Mouse (Mus musculus): ENCODE measurements at regions not wholly inside any gene's neighbourhood (a gene's known extent, or its start where the extent isn't known, plus 50 kb on each side); places are given as distances from the start of the nearest gene placed in this dataset.

- Histone ChIP-seq H3K4me1 (ENCODE audit: control insufficient read depth, insufficient read depth, low read length) (no peaks in the 10 kb centered on the region), H3K9ac (ENCODE audit: low read length) (no peak overlapping the region), H3K9me3 (ENCODE audit: control insufficient read depth, low read length) (no peaks in the 10 kb centered on the region), H3K4me3 (ENCODE audit: low read depth, low read length) (no peak overlapping the region), H3K4me2 (ENCODE audit: low read depth) (no peak overlapping the region), H3K27ac (ENCODE audit: low read depth, low read length) (no peak overlapping the region), H3K36me3 (ENCODE audit: control insufficient read depth, insufficient read depth, low read length) (no peaks in the 10 kb centered on the region), H3K27me3 (ENCODE audit: control insufficient read depth, insufficient read depth, low read length) (no peaks in the 10 kb centered on the region)
- 92% methylated on average over 7 of the region's 7 CpGs for WGBS
- ATAC-seq (ENCODE audit: insufficient read depth, low FRiP score, low TSS enrichment) = no peak
- DNase-seq (ENCODE audit: low spot score) = no peak
Observed at GRCm38 (mm10) chr2:46218336-46218957, 1101.3 kb upstream of the Zeb2 start.

DNA sequence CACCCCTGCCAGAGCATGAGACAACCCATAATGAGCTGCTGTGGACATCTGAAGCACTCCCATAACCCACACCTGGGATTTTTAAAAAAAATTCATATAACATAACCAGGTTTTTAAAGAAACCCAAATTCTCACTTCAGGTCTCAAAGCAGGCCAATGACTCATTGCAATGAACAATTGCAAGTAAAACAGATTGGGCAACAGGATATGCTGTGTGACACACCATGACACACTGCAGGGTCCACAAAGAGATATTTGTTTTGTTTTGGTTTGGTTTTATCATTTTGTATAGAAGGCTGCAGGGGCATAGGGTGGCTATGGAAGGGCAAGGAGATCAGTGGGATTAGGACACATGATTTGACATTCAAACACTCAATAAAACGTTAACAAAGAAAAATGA, 1082.1 kb upstream of the Zeb2 start:
- no peak overlapping the region for H3K9ac ChIP-seq (ENCODE audit: low read length)
- H3K9me3 ChIP-seq (ENCODE audit: control insufficient read depth, low read length) = no peaks in the 10 kb centered on the region
- H3K36me3 ChIP-seq (ENCODE audit: control insufficient read depth, insufficient read depth, low read length) = no peaks in the 10 kb centered on the region
- H3K4me1 ChIP-seq (ENCODE audit: control insufficient read depth, insufficient read depth, low read length) = no peaks in the 10 kb centered on the region
- no peak overlapping the region for H3K4me2 ChIP-seq (ENCODE audit: low read depth)
- no peak overlapping the region for H3K27ac ChIP-seq (ENCODE audit: low read depth, low read length)
- no peaks in the 10 kb centered on the region for H3K27me3 ChIP-seq (ENCODE audit: control insufficient read depth, insufficient read depth, low read length)
- ATAC-seq (ENCODE audit: insufficient read depth, low FRiP score, low TSS enrichment) (no peak), DNase-seq (ENCODE audit: low spot score) (no peak)
- WGBS = 72% methylated on average over 1 of the region's 1 CpGs
- no peak overlapping the region for H3K4me3 ChIP-seq (ENCODE audit: low read depth, low read length)

- Histone ChIP-seq H3K9me3 (ENCODE audit: control insufficient read depth, low read length) (no peaks in the 10 kb centered on the region), H3K9ac (ENCODE audit: low read length) (no peak overlapping the region), H3K4me2 (ENCODE audit: low read depth) (no peak overlapping the region), H3K4me1 (ENCODE audit: control insufficient read depth, insufficient read depth, low read length) (no peaks in the 10 kb centered on the region), H3K4me3 (ENCODE audit: low read depth, low read length) (no peak overlapping the region), H3K36me3 (ENCODE audit: control insufficient read depth, insufficient read depth, low read length) (no peaks in the 10 kb centered on the region), H3K27ac (ENCODE audit: low read depth, low read length) (no peak overlapping the region), H3K27me3 (ENCODE audit: control insufficient read depth, insufficient read depth, low read length) (no peaks in the 10 kb centered on the region)
- no peak for ATAC-seq (ENCODE audit: insufficient read depth, low FRiP score, low TSS enrichment)
- DNase-seq (ENCODE audit: low spot score) = peak; percentile 16
Observed at GRCm38 (mm10) chr2:46187265-46187888, 1070.2 kb upstream of the Zeb2 start.

- Histone ChIP-seq H3K36me3 (ENCODE audit: control insufficient read depth, insufficient read depth, low read length) (no peaks in the 10 kb centered on the region), H3K4me2 (ENCODE audit: low read depth) (no peak overlapping the region), H3K4me1 (ENCODE audit: control insufficient read depth, insufficient read depth, low read length) (no peaks in the 10 kb centered on the region), H3K27me3 (ENCODE audit: control insufficient read depth, insufficient read depth, low read length) (no peaks in the 10 kb centered on the region), H3K27ac (ENCODE audit: low read depth, low read length) (no peak overlapping the region), H3K9ac (ENCODE audit: low read length) (no peak overlapping the region), H3K9me3 (ENCODE audit: control insufficient read depth, low read length) (no peaks in the 10 kb centered on the region), H3K4me3 (ENCODE audit: low read depth, low read length) (no peak overlapping the region)
- 73% methylated on average over 2 of the region's 2 CpGs for WGBS
- DNase-seq (ENCODE audit: low spot score) = no peak
- ATAC-seq (ENCODE audit: insufficient read depth, low FRiP score, low TSS enrichment) = no peak
Observed at GRCm38 (mm10) chr2:46183241-46183640, 1066.0 kb upstream of the Zeb2 start.

DNA sequence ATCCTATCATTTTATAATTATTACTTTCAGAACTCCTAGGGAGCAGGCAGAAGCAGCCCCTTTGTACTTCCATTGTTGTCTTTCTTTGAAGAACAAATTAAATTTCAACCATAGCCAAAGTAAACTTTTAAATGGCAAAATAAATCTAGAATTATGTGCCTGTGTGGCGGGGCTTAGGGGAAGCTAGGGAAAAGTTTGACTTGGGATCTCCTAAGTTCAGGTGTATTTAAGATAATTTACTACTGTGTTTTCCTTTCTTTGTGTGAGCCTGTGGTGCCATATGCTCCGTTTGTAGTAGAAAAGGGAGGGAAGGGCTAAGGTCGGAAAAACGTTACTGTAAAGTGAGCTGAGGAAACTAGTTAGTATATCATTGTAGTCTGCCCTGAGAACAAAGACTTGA, 1062.5 kb upstream of the Zeb2 start:
- 40% methylated on average over 4 of the region's 4 CpGs for WGBS
- Histone ChIP-seq H3K27me3 (ENCODE audit: control insufficient read depth, insufficient read depth, low read length) (no peaks in the 10 kb centered on the region), H3K27ac (ENCODE audit: low read depth, low read length) (no peak overlapping the region), H3K4me2 (ENCODE audit: low read depth) (no peak overlapping the region), H3K4me3 (ENCODE audit: low read depth, low read length) (no peak overlapping the region), H3K36me3 (ENCODE audit: control insufficient read depth, insufficient read depth, low read length) (no peaks in the 10 kb centered on the region), H3K4me1 (ENCODE audit: control insufficient read depth, insufficient read depth, low read length) (no peaks in the 10 kb centered on the region), H3K9ac (ENCODE audit: low read length) (no peak overlapping the region), H3K9me3 (ENCODE audit: control insufficient read depth, low read length) (no peaks in the 10 kb centered on the region)
- ATAC-seq (ENCODE audit: insufficient read depth, low FRiP score, low TSS enrichment) (no peak), DNase-seq (ENCODE audit: low spot score) (no peak)

DNA sequence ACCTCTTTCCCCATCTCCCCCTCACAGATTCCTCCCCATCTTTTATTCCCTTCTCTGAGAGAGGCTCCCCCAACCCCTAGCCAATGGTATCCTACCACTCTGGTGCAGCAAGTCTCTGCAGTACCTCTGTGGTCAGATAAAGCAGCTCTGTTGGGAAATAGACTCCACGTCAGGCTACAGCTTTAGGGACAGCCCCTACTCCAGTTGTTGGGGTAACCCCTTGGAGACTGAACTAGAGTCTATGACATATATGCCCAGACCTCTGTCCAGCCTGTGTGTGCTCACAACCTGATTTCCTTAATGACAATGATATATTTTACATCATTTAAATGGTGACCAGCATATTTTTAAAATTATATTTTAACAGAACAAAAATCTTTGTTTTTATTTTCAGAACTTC, 1051.3 kb upstream of the Zeb2 start:
- DNase-seq (ENCODE audit: low spot score) = no peak
- Histone ChIP-seq H3K4me1 (ENCODE audit: control insufficient read depth, insufficient read depth, low read length) (no peaks in the 10 kb centered on the region), H3K9me3 (ENCODE audit: control insufficient read depth, low read length) (no peaks in the 10 kb centered on the region), H3K4me3 (ENCODE audit: low read depth, low read length) (no peak overlapping the region), H3K4me2 (ENCODE audit: low read depth) (no peak overlapping the region), H3K27me3 (ENCODE audit: control insufficient read depth, insufficient read depth, low read length) (no peaks in the 10 kb centered on the region), H3K9ac (ENCODE audit: low read length) (no peak overlapping the region), H3K36me3 (ENCODE audit: control insufficient read depth, insufficient read depth, low read length) (no peaks in the 10 kb centered on the region), H3K27ac (ENCODE audit: low read depth, low read length) (no peak overlapping the region)
- 69% methylated on average over 1 of the region's 1 CpGs for WGBS
- no peak for ATAC-seq (ENCODE audit: insufficient read depth, low FRiP score, low TSS enrichment)

GRCm38 (mm10) chr2:46149848-46150247, 1032.7 kb upstream of the Zeb2 start:
- WGBS = 94% methylated on average over 3 of the region's 3 CpGs
- no peaks in the 10 kb centered on the region for H3K4me1 ChIP-seq (ENCODE audit: control insufficient read depth, insufficient read depth, low read length)
- H3K9me3 ChIP-seq (ENCODE audit: control insufficient read depth, low read length) = no peaks in the 10 kb centered on the region
- no peak overlapping the region for H3K4me3 ChIP-seq (ENCODE audit: low read depth, low read length)
- no peak overlapping the region for H3K4me2 ChIP-seq (ENCODE audit: low read depth)
- no peak overlapping the region for H3K9ac ChIP-seq (ENCODE audit: low read length)
- H3K27me3 ChIP-seq (ENCODE audit: control insufficient read depth, insufficient read depth, low read length) = no peaks in the 10 kb centered on the region
- DNase-seq (ENCODE audit: low spot score) (no peak), ATAC-seq (ENCODE audit: insufficient read depth, low FRiP score, low TSS enrichment) (no peak)
- H3K36me3 ChIP-seq (ENCODE audit: control insufficient read depth, insufficient read depth, low read length) = no peaks in the 10 kb centered on the region
- no peak overlapping the region for H3K27ac ChIP-seq (ENCODE audit: low read depth, low read length)

GRCm38 (mm10) chr2:46119871-46120270, 1002.7 kb upstream of the Zeb2 start:
- DNase-seq (ENCODE audit: low spot score) = no peak
- Histone ChIP-seq H3K9me3 (ENCODE audit: control insufficient read depth, low read length) (no peaks in the 10 kb centered on the region), H3K9ac (ENCODE audit: low read length) (no peak overlapping the region), H3K4me3 (ENCODE audit: low read depth, low read length) (no peak overlapping the region), H3K36me3 (ENCODE audit: control insufficient read depth, insufficient read depth, low read length) (no peaks in the 10 kb centered on the region), H3K27ac (ENCODE audit: low read depth, low read length) (no peak overlapping the region), H3K27me3 (ENCODE audit: control insufficient read depth, insufficient read depth, low read length) (no peaks in the 10 kb centered on the region), H3K4me2 (ENCODE audit: low read depth) (no peak overlapping the region), H3K4me1 (ENCODE audit: control insufficient read depth, insufficient read depth, low read length) (no peaks in the 10 kb centered on the region)
- ATAC-seq (ENCODE audit: insufficient read depth, low FRiP score, low TSS enrichment) = no peak
- 92% methylated on average over 3 of the region's 3 CpGs for WGBS

GRCm38 (mm10) chr2:46106991-46107390, 989.8 kb upstream of the Zeb2 start:
- no peaks in the 10 kb centered on the region for H3K27me3 ChIP-seq (ENCODE audit: control insufficient read depth, insufficient read depth, low read length)
- no peak overlapping the region for H3K4me2 ChIP-seq (ENCODE audit: low read depth)
- DNase-seq (ENCODE audit: low spot score) (no peak), ATAC-seq (ENCODE audit: insufficient read depth, low FRiP score, low TSS enrichment) (no peak)
- H3K36me3 ChIP-seq (ENCODE audit: control insufficient read depth, insufficient read depth, low read length) = no peaks in the 10 kb centered on the region
- H3K27ac ChIP-seq (ENCODE audit: low read depth, low read length) = no peak overlapping the region
- no peaks in the 10 kb centered on the region for H3K9me3 ChIP-seq (ENCODE audit: control insufficient read depth, low read length)
- no peak overlapping the region for H3K4me3 ChIP-seq (ENCODE audit: low read depth, low read length)
- H3K9ac ChIP-seq (ENCODE audit: low read length) = no peak overlapping the region
- no peaks in the 10 kb centered on the region for H3K4me1 ChIP-seq (ENCODE audit: control insufficient read depth, insufficient read depth, low read length)
